Mouse (Mus musculus) kidney, embryonic 14.5 days (tissue): Measurements from ENCODE around the gene Zfp280c. TPM values are rescaled to one million over a fixed set of nuclear protein-coding genes. Genes with fewer than 3 reads are reported as not detected.

Experiments used
- ATAC-seq: fragments of 200-750 bp; cut with Nextera tagmentation; 2 replicates; pipeline ENCODE4 v1.8.0; 2017; ENCODE audit warnings: moderate number of reproducible peaks, mild to moderate bottlenecking, moderate TSS enrichment, moderate library complexity; ENCODE audit not compliant: low FRiP score, low TSS enrichment
- H3K27ac ChIP-seq: fragments of 300-500 bp; sonication (generic); 2 replicates; pipeline ENCODE4 v1.5.1; 2014; ENCODE audit warnings: low read depth, mild to moderate bottlenecking, low read length, moderate library complexity, mixed read lengths
- H3K27me3 ChIP-seq: fragments of 300-500 bp; sonication (generic); 2 replicates; pipeline ENCODE4 v1.6.1; 2014; ENCODE audit warnings: mild to moderate bottlenecking, low read length; ENCODE audit not compliant: control insufficient read depth, insufficient read depth
- H3K36me3 ChIP-seq: fragments of 300-500 bp; sonication (generic); 2 replicates; pipeline ENCODE4 v1.6.1; 2014; ENCODE audit warnings: low read length, mixed read lengths; ENCODE audit not compliant: control insufficient read depth, insufficient read depth
- H3K4me1 ChIP-seq: fragments of 300-500 bp; sonication (generic); 2 replicates; pipeline ENCODE4 v1.6.1; 2014; ENCODE audit warnings: low read length, mixed read lengths; ENCODE audit not compliant: control insufficient read depth, insufficient read depth
- H3K4me2 ChIP-seq: fragments of 300-500 bp; sonication (generic); replicated peaks from 2 replicates; pipeline ENCODE4 v1.6.1; 2014; ENCODE audit warnings: low read depth, mild to moderate bottlenecking, low read length
- H3K4me3 ChIP-seq: fragments of 300-500 bp; sonication (generic); 2 replicates; pipeline ENCODE4 v1.5.1; 2014; ENCODE audit warnings: mild to moderate bottlenecking, low read length
- H3K9ac ChIP-seq: fragments of 300-500 bp; sonication (generic); 2 replicates; pipeline ENCODE4 v1.6.1; 2014; ENCODE audit warnings: low read depth, mild to moderate bottlenecking, low read length, moderate library complexity
- H3K9me3 ChIP-seq: fragments of 300-500 bp; sonication (generic); 2 replicates; pipeline ENCODE4 v1.6.1; 2016; ENCODE audit warnings: low read length; ENCODE audit not compliant: control insufficient read depth
- WGBS: fragments of 180-500 bp; shearing (Covaris S2); extraction: QIAGEN DNeasy Blood & Tissue Kit; methylation state at CpG from one replicate; pipeline ENCODE4 v1.1.7; 2014; 5-methylcytosine and 5-hydroxymethylcytosine counted together
- microRNA-seq: library from miRNA; unstranded; fragments of <30 nt; microRNA quantifications from one replicate; pipeline ENCODE4, GENCODE M21; 2016
- polyA plus RNA-seq: library from polyadenylated mRNA; unstranded; fragments of >200 nt; fragmentation: Nextera tagmentation; extraction: Ambion mirVana; gene quantifications from 2 replicates; pipeline ENCODE4 v1.2.1, GENCODE M21; 2014

Zfp280c gene
- polyA plus RNA-seq, 1 experiment from 2014 or later = 20.4 TPM

DNA sequence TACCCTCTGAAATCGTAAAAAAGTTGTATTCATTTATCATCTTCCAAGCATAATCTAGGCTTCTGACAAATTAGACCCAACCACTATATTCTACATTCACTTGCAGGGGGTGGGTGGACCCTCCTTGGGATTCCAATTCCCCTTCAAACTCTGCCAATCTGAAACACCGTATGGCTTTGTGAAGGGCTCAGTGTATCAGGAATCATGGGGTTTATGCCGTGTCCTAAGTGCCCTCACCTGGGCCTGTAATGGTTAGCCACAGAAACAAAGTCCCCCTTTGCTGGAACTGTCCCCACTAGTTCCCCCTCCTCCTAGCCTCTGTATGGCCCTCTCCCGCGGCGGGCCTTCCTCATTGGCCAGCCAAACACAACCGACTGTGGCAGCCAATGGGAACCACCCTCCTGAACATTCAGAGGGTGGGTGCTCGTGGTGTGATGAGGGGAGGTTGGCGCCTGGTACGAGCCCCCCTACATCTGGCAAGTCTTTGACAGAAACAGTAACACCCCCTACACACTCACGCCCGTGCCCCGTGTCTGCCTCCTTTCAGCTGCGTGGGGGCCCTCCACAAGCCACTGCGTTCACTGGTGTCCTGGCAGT lies 76.0 kb downstream of the Zfp280c start:
- Histone ChIP-seq H3K4me2 (peak overlapping the region; percentile 63), H3K27me3 (no peaks in the 10 kb centered on the region), H3K27ac (no peak overlapping the region), H3K4me1 (no peaks in the 10 kb centered on the region), H3K4me3 (peak overlapping the region; percentile 40), H3K36me3 (no peaks in the 10 kb centered on the region), H3K9ac (no peak overlapping the region), H3K9me3 (no peaks in the 10 kb centered on the region)
- ATAC-seq = peak; percentile 73
- WGBS = 40% methylated on average over 15 of the region's 15 CpGs

DNA sequence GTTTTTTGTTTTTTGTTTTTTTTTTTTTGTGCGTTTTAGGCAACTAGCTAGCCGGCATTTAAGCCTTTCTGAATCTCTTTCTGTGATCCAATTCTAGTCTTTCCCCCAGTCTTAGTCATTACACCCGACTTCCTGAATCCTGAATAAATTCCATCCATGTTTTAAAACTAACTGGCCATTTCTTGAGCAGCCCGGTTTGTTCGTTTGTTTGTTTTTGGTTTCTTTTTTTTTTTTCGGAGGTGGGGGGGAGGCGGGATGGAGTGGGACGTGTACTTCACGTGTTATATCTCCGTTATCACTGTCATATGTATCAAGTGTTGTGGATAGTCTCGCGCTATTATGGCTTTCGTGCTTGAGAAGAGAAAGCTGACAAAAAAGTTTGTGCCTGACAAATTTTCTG lies 80.5 kb downstream of the Zfp280c start:
- H3K36me3 ChIP-seq = no peaks in the 10 kb centered on the region
- peak overlapping the region; percentile 51 for H3K4me3 ChIP-seq
- WGBS = 27% methylated on average over 13 of the region's 13 CpGs
- 0 out of 2 replicates have a peak, but pooled peaks cover 2% of the 10 kb centered on the region for H3K4me1 ChIP-seq
- no peak overlapping the region for H3K27ac ChIP-seq
- no peaks in the 10 kb centered on the region for H3K27me3 ChIP-seq
- peak overlapping the region; percentile 47 for H3K4me2 ChIP-seq
- H3K9ac ChIP-seq = no peak overlapping the region; the same call in 1 of the 2 replicates
- H3K9me3 ChIP-seq = no peaks in the 10 kb centered on the region
- no peak for ATAC-seq

DNA sequence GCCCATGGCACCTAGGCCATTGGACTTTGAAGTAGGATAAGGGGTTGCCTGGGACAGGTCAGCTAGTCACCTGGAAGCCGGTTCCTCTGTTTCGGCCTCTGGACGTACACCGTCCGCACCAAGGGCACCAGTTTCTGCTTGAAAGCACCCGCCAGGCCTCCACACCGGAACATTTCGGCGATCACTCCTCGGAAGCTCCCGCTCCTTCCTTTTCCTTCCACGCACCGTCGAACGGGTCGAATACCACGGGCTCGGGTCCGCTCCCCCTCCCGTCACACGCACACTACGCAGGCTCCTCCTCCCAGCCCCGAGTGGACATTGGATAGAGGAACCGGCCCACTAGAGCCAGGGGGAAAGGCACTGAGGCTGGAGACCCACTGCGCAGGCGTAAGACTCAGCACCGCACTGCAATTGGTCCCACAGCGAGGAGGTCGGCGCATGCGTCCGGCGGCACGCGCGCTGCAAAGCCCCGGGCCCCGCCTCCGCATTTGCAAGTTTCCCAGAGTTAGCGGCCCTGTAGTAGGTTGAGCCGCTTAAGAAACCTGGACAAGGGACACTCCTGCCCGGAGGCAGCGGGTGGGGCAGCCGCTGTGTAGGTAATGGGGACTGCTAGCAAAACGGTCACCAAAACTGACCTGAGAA lies 81.0 kb downstream of the Zfp280c start, which contains the start of gene Aifm1:
TSS of gene Aifm1 (minus strand) at position 398 of the 642 bp plus-strand sequence.
- H3K27ac ChIP-seq = no peak within 1 kb of the TSS
- 28% methylated on average over 44 of the region's 45 CpGs for WGBS

DNA sequence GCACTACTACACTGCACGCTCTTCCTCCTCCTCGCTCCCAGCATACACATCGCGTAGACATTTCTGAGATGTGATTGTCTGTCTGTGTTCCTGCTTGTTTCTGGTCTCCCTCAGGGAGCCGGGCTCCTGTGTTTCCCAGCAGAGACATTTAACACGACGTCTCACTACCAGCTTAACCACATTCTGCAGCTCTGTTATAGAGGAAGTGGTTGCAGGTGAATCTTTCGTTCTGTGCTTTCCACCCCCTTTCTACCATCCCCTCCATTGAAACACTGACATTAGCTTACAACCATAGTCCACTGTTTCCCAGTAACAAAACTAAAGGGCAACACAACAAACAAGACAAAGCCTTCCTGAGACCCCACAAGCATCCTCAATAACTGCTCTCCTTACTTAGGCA lies 100.5 kb downstream of the Zfp280c start:
- H3K4me1 ChIP-seq = no peaks in the 10 kb centered on the region
- H3K4me3 ChIP-seq = no peak overlapping the region
- H3K27me3 ChIP-seq = no peaks in the 10 kb centered on the region
- peaks cover 7% of the 10 kb centered on the region; the same call in 1 of the 2 replicates for H3K36me3 ChIP-seq
- 92% methylated on average over 8 of the region's 8 CpGs for WGBS
- H3K9me3 ChIP-seq = no peaks in the 10 kb centered on the region
- no peak overlapping the region for H3K27ac ChIP-seq
- ATAC-seq = no peak
- no peak overlapping the region for H3K9ac ChIP-seq
- no peak overlapping the region for H3K4me2 ChIP-seq

More for the DNA sequence above, 81.0 kb downstream of the Zfp280c start, which contains the start of gene Aifm1:
- Histone ChIP-seq H3K4me3 (peak within 1 kb of the TSS; percentile 51), H3K4me2 (peak within 1 kb of the TSS; percentile 47), H3K9me3 (no peaks in the 10 kb centered on the region), H3K4me1 (0 out of 2 replicates have a peak, but pooled peaks cover 2% of the 10 kb centered on the region), H3K27me3 (no peaks in the 10 kb centered on the region), H3K36me3 (no peaks in the 10 kb centered on the region), H3K9ac (peak within 1 kb of the TSS; percentile 65)
- peak; percentile 99 for ATAC-seq

Small RNA genes within 50 kb of the gene (microRNA-seq; reads per million reads assigned to microRNA genes)
- gene Gm27828 = not detected

Other genes starting within 250 kb of the Zfp280c start
- gene Elf4, start 131.4 kb downstream of the Zfp280c start, polyA plus RNA-seq = 4.1 and 8.3 TPM in 2 replicates
- gene Aifm1, start 80.9 kb downstream of the Zfp280c start, polyA plus RNA-seq = 70.1 and 72.8 TPM in 2 replicates
- 2.4 and 4.1 TPM in 2 replicates for gene Rab33a, start 75.2 kb downstream of the Zfp280c start, polyA plus RNA-seq
- gene Slc25a14, start 28.9 kb upstream of the Zfp280c start, polyA plus RNA-seq = 13.5 and 16.4 TPM in 2 replicates
- gene Gpr119, start 80.0 kb upstream of the Zfp280c start, polyA plus RNA-seq = not detected in 2 replicates
- 26.5 and 35.1 TPM in 2 replicates for gene Rbmx2, start 100.5 kb upstream of the Zfp280c start, polyA plus RNA-seq